Mouse (Mus musculus): ENCODE measurements around the gene Cers6.

- TF ChIP-seq CTCF (IDR thresholded peaks at IDR 0.05; ENCODE audit: control insufficient read depth, insufficient read depth, low read length) = no peak
- no peak for TF ChIP-seq POLR2A (IDR thresholded peaks at IDR 0.05; ENCODE audit: borderline replicate concordance, control insufficient read depth, low read depth, low read length)
Measured at GRCm38 (mm10) chr2:69095836-69096235, 234.6 kb downstream of the Cers6 start.

Data from bone marrow, adult 2 months (tissue).